Mouse (Mus musculus) thymus, postnatal 36 days (tissue): ENCODE data around the gene Tmem91.

ENCODE experiments used
- DNase-seq, 2 experiments: peaks; one replicate each; pipeline ENCODE4 v3.0.0; 2022; ENCODE audit warnings: mixed read lengths in 2 of 2

Tmem91 gene

DNA sequence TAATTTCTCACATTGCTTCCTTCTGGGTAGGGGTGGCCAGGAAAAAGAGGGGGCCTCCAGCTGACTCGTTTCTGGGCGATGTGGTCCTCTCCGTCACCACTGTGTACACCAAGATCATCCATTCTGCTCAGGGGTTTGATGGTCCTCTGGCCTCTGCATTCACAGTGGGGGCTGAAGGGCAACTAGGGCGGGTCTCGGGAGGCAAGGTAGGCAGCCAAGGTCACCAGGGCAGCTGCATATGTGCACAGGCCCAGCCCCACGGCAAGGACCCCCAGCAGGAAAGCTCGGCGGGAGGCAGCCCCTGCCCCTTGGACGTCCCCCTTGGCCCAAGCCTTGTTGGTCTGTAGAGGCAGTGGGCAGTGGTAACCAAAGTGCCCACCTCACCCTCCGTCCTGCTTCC, 5.8 kb downstream of the Tmem91 start:
- DNase-seq = no peak

DNA sequence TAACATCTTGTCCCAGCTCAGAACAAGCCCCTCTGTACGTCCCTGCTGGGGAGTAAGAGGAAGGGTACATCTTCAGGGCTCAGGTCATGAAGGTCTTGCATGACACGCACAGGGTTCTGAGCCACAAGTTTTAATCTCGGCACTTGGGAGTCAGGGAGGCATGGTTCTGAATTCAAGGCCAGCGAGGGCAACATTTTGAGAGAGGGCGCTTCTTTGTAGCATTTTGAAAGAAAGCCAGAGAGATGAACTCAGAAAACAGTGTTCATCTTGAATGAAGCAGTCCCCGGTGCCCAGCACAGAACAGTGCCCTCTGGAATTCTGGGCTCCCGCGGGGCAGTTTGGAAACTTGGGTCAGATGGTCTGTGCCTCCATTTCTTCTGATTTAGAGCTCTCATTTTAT, 8.6 kb downstream of the Tmem91 start:
- no peak for DNase-seq

DNA sequence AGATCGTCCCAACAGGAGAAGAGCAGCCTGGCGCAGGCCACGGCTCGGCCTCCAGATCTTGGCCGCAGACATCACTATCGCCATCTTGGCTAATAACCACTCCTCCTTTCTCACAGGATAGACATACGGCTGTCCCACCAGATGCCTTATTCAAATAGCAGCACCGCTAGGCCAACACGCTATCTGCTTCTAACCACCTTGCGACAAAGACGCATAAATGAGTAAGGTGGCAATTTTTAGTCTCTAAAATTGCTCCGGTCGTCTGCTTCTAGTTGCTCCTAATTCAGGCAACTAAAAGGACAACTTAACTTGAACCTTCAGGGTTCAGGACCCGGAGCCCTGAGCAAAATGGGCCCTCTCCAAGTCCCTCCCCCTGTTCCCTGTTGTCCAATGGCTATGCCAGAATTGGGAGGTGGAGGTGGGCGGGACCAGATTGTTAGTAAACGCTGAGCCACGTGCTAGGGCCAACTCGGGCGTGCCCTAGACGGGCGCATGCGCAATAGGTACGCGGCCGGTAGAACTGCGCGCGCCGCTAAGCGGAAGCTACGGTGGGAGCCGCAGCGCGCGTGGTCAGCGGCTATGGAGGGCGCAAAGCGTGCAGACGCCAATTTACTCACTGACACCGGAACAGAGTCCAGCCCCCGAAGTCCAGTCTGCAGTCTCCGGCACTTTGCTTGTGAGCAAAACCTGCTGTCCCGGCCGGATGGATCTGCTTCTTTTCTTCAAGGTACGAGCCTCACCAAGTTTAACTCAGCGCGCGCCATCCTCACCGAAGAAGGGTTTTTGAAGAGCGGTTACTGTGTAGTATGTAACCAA, 16.1 kb downstream of the Tmem91 start, which contains the start of the genes Bckdha and Exosc5:
Gene Bckdha, minus strand, starts transcription at position 325 of the 816 bp plus-strand sequence.
Gene Exosc5, plus strand, starts transcription at position 508 of the 816 bp plus-strand sequence.
- peak; percentile 98 to 99 for DNase-seq

DNA sequence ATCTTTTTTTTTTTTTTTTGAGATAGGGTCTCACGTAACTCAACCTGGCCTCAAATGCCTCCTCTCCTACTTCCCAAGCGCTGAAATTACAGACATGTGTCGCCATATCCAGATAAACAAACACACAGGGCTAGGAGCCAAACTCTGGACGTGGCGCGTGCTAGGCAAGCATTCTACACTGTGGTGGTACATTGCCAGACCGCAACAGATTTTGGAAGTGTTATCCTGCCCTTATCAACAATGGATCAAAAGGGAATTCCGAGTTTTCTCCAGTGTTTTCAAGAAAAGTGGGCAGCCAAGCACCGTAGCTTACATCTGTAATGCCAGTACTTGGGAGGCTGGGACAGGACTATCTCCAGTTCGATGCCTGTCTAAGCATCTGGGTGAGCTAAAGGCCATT, 17.2 kb downstream of the Tmem91 start:
- DNase-seq = no peak

DNA sequence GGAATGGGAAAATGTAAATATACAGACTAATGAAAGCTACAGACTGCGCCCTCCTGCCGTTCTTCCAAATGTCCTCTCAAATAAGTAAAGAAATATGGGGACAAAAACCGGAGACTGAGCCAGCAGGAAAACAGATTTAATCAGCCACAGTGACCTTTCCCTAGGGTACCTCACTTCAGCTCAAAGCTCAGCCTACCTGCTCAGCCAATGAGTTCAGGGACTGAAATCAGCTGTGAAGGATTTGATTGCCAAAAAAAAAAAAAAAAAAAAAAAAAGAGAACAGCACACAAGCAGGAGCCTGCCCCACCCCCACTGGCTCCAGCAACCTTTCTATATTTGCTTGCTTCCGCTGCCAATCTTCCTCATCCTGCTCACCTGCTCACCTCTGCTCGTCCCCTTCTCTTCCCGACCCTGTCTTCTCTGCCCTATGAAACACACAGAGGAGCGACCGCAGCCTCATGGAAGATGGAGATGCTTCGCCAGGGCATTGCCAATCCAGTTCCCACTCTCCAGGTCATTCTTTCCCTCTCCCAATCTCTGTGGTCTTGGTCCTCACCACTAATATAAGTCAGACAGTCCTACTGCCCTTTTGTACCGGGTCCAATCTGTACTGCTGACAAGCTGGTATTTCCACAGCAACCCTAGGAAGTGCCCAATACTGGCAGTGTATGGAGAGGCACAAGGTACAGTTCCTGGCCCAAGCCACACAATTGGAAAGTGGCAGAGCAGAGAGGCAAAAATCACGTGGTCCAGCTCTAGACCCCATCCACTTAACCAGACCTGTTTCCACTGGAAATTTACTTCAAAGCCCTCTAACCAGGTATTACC, 19.2 kb downstream of the Tmem91 start:
- no peak for DNase-seq

DNA sequence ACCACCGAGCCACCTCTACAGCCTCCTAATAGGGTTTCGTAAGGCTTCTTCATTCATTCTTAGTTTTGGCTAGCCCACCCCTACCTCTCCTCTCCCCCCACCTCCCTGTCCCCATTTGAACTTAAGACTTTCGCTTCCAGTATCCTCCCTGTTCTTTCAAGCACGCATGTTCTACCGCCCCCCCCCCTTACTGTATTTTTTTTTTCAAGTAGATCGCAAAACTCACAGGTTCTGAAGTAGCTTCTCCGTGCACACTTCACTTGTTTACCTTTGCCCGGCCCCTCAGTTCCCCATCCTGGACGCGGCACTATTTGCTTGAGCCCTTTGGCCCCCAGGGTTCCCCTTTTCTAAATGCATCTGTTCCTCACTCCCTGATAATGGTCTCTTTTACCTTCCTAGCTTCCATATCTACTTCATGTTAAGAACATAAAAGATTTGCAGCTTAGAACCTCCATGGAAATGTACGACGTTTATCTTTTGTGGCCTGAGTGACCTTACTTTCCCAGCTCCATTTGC, 22.7 kb downstream of the Tmem91 start:
- DNase-seq = no peak

DNA sequence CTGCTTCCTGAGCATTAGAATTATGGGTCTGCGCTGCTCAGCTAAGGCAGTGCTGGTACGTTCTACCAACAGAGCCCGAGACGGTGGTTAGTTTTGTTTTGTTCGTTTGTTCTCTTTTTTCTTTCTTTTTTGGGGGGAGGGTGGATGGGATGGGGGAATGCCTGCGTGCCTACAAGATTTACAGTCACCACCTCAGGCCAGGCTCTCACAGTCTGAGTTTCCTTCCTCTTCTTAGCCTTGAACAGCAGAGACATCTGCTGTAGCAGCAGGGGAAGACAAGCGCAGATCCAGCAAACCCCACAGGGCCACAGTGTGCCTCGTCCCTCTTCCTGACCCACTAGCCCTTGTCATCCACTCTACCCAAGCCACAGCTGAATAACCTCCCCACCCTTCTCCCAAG, 23.7 kb downstream of the Tmem91 start:
- peak; percentile 48 to 64 for DNase-seq

DNA sequence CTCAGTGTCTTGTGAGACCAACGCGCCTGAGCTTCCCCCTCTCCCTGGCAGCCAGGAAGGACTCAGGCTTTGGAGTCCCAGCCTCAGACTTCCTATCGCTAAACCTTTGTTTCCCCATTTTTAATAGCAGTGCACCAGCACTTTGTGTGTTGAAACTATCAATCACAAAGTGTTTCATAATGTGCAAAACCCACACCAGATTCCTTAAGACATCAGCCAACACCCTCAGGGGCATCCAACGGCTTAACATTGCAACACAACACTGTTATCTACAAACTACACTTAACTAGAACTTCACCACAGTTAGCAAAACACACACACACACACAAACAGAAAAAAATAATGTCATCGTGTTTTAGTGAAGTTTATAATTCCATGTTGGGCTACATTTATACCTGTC, 25.1 kb downstream of the Tmem91 start:
- DNase-seq = no peak

DNA sequence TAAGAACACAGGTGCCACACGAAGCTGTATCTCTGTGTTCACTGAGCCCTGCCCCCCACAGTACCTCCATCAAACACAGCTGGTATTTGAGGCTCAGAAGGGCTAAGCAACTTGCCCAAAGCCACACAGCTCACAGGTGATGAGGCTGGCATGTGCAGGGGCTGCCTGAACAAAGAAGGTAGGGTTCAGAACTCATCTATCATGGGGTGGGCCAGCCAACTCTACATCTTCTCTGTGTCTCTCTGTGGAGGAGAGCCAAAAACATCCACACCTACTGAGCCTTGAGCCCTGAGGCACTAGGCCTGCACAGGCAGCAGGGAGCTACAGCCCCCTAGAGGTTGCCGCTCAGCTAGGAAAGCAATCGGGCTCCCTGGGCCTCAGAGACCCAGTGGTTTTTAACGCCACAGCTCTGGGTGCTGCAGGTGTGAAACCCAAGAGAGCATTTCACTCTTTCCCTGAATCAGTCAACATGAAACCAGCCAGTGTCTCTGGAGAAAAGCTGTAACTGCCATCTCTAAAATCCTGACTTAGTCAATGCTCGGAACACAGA, 27.3 kb downstream of the Tmem91 start:
- peak; percentile 80 to 87 for DNase-seq

DNA sequence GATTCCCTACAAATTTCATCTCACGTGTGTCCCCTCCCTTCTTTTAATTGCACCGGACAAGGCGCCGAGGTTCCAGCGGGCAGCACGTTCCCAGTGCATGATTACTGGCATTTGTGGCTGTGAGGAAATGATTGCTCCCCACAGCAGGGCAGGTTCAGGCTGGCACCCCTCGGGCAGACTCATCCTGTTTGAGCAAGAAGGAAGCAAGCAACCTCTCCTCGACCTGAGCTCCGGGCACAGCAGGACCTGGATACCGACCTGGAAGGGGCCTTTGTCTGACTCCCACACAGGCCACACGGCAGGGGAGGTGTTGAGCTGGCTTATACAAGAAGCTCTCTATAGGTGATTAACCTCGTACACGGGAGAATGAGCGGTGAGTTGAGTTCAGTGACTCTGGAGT, 29.9 kb downstream of the Tmem91 start:
- peak; percentile 37 to 49 for DNase-seq

DNA sequence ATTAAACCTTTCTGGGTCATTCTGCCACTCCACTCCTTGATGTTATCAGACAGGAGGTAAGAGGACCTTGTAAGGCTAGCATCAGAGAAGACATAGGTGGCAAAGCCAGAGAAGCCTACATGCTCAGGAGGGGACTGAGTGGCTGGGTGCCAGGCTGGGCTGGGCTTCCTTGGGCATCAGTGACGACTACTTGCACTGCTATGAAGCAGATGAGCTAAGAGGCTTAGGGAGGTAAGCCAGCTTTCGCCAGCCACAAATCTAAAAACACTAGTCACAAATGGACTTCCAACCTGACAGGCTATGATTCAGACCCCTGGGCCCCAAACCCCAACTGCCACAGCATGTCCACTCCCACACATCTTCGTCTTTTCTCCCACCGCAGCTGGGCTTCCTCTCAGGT, 30.3 kb downstream of the Tmem91 start:
- DNase-seq = no peak

DNA sequence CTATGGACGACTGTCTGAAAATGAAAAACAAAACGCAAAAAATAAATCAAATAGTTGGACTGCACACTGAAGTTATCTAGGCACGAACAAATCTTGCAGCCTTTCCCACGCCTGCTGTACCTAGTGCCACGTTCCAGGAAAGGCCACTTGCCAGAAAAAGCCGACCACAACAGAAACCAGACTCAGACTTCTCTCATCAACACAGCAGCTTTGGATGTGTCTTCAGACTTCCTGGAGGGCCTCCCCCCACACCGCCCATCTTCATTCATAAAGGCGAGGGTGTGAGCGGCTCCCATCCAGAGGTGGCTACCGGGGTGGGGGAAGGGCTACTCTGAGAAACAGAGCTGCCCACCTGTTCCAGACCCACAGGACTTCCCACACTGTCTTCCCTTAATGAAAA, 30.8 kb downstream of the Tmem91 start:
- DNase-seq = no peak

DNA sequence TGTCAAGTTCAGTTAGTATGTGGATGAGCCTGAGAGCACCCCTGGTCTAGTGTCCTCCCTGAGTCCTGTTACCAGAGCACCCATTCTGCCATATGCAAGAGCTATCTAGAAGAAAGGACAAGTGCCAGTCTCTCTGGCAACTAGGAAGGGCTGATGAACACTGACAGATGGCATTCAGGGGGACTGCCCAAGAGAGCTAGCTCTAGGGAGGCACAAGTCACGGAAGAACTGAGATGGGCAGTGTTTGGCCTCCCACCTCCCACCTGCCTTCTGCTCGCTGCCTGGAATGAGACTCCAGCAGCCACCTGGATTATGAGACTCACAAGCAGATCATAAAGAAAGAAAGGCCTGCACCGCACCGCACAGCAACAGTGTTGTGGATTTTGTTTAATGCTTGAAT, 35.2 kb downstream of the Tmem91 start:
- DNase-seq = no peak

DNA sequence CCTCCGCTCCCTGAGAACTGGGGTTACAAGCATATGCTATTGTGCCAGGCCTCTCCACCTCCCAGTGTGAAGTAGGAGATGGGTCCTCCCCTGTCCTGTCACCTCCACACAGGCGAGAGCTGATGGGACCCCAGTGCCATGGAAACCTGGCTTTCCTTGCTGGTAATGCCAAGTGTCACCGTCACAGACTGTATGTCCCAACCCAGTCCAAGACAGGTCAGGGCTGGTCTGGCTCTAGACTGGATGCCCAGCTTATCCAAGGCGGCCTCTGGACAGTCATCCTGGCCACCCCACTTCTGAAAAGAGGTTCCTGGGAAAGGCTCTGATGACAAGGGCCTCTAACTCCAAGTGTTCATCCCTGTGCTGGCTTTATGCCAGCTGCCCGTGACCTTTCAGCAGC, 37.9 kb downstream of the Tmem91 start:
- DNase-seq = no peak

DNA sequence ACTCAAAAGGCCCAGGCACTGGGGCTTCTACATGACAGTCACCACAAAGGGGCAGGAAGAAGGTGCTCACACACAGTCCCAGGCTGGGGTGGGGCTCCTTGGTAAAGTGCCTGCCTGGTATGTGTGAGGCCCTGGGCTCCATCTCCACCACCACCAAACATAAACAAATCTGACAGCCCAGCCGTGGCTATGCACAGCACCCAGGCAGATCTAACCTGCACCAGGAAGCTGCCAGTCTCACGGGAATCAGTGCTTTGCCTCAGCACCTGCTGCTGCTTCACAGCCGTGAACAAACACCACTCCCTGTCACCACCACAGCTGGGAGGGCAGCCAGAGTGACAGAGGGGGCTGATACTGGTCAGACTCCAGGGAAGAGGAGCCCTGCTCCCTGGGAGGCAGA, 38.6 kb downstream of the Tmem91 start:
- DNase-seq = peak; percentile 44 to 64

DNA sequence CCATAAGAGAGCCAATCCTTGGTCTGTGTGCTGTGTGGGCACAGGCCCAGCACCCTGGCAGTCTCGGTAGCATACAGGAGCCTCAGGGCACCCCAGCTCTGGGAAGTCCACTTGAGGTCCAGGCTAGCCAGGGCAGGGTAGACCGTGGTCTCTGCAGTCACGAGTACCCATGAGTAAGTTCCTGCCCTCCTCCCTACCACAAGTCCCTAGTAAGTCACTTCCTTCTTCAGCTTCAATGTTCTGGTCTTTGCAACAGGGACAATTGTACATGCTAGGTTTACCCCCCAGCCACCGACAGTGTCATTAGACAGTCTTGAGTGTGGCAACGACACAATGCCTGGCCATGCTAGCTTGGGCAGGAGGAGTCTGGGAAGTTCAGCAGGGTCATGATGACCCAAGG, 42.3 kb downstream of the Tmem91 start:
- DNase-seq = no peak

DNA sequence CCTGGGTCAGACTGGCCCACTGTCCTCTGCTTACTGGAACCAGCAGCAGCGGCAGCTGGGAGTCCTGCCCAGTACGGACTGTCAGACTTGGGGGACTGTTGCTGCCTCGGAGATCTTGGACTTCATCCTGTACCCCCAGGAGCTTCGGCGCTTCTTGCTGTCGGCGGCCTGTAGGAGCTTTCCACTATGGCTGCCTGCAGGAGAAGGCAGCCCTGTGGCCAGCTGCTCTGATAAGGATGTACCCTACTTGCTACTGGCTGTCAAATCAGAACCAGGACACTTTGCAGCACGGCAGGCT, 46.7 kb downstream of the Tmem91 start:
- no peak for DNase-seq

DNA sequence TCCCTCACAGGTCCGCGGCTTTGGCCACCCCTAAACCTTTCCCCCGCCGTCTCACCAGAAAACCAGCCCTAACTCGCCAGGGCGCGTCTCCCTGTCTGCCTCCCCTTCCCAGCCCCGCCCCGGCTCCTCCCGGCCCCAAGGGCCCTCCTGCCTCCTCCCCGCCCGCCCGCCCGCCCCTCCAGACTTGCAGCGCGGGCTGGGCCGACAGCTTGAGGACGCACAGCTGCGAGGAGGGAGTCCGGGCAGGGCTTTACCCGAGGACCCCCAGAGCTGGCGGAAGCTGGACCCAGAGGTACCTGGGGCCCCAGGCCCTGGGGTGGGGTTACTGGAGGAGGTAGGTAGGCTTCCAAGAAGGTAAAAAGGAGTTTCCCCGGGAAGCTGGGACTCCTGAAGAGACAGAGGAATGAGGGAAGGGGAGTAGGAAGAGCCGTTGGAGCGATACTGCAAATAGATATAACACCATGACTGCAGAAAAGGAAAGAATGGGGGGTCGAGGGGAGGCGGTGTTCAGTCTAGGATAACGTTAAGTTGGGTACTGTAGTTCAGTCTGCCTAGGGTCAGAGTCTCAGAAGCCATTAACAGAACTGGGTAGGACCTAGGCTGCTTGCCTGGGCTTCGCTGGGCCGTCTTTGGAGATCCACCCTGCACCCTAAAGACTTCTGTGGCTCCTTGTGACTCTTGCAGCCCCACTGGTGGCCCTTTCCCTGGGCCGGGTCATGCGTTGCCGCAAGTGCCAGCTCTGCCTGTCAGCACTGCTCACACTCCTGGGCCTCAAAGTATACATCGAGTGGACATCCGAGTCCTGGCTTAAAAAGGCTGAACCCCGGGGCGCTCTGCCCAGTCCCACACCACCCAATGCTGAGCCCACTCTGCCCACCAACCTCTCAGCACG, 47.3 kb downstream of the Tmem91 start:
- DNase-seq = peak; percentile 75 to 83

DNA sequence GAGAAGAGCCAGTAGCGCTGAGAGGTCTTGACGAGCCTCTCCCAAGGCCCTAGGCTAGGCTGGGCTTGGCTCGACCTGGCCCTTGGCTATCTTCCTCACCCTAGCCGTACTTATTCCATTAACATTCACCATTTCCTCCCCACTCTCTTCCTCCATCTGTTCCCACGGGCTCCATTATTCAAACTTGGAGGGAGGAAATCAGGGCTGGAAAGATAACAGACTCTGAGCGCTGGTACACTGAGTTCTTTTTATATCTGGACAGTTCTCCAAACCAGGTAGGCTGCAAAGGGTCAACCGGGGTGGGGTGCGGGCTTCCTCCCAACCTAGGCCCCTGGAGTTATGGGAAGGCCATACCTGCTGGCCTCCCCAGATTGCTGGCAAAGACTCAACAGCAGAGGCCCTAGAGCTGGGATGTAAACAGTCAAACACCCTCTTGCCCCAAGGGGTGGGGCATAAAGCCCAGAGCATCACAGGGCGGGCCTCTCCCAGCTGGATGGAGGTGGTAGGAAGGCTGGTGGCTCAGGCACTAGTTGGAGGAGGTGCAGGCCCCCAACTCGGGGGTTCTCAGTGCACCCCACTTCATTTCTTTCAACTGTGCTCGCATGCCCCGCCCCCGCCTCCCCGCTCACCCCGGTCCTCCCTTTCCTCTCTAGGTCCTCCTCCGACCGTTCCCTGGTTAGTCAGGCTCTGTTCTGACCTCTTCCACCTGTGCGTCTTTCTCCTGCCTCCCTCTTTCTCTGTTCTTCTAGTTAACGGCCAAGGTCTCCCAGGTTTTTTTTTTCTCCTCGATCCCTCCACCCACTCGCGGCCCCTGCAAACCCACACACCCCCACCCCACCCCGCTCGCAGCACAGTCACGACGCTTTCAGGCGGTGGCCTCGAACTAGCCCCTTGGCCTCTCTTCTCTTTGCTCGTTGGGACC, 48.2 kb downstream of the Tmem91 start, which contains the start of gene B3gnt8:
Gene B3gnt8, plus strand, starts transcription at position 146 of the 922 bp plus-strand sequence.
- DNase-seq = peak; percentile 54 to 77

DNA sequence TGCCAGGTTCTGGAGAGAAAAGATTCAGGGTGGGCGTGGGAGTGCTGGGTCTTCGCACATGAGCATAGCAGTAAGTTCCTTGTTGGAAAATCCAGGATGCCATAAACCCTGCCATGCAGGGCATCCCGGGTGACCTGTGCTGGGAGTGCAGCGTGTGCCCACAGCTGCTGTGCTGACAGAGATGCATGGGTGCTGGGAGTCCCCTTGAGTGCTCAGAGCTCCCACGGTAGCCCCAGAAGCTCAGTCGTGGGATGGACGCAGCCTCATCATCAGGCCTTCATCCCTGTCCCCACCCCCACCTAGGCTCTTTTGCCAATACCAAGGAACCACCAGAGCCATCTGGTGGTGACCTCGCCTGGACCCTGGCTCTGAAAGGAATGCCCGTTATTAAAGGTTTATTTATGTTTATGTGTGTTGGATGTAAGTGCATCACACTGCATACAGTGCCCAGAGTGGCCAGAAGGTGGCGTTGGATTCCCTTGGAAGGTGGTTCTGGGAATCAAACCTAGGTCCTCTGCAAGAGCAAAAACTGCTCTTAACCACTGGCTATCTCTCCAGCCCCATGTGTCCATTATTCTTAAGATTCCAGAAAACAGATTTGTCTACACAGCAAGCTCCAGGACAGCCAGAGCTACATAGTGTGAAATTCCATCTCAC, 49.2 kb downstream of the Tmem91 start:
- peak; percentile 62 to 64 for DNase-seq

DNA sequence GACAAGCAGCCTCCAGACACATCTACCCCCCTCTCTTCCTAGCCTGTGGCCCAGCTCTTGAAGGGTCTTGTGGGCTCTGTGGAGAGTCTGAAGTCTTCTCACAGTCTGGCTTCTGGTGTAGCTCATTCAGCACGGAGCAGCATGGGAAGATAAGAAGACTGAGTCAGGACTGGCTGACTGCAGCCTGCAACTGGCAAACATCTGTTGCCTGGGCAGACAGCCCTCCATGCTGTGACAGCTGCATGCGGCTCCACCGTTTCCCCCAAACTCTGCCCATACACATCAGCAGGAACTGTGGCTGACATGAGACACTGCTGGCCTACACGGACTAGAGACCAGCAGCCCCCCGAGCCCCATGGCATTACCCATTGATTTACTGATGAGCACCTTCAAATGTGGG, 50.1 kb downstream of the Tmem91 start:
- peak in 1 of 2 experiments; percentile 7 for DNase-seq
